Mouse (Mus musculus): ENCODE data around the gene Gpd2.

Gene Gpd2

DNA sequence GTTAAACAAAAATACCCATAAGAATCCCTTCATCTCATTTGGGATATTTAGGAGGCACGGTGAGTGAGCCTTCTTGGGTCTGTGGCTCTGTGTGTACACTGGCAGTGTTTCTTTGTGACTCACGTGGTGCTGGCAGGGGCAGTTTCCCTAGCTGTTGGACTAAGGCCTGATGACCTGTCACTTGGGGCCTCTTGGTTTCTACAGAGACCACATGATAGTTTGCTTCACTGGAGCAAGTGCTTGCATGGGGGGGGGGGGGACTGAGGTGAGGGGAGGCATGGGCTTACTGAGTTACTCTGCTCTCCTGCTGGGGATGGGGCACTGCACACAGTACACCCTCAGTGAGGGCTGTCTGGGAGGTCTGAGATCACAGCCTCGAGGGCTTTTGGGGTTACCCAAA is 64.1 kb downstream of the Gpd2 start:
- no peak for ATAC-seq (ENCODE audit: low TSS enrichment)

GRCm38 (mm10) chr2:57304212-57304611 is 66.8 kb downstream of the Gpd2 start:
- no peak for ATAC-seq (ENCODE audit: low TSS enrichment)

DNA sequence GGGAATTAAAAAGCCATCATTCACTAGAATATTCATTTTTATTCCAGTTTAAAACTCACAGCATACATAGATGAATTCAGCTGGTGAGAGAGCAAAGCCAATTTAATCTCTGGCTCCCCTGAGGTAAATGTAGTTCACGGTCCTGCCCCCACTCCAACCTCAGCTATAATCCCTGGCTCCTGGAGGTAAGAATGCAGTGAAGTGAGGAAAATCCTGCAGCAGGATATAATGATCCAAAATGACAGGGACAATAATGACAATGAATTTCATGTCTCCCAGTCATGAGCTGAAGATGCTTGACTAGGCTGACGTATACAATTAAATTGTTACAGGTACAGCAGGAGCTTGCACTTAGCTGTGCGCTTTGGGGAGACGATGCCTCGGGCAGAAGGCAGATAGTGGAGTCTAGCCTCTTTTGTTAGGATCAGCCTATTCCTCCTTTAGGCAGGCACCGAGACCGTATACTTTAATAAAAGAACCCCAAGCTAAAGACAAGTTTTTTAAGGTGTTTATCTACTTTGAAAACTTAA is 74.9 kb downstream of the Gpd2 start:
- ATAC-seq (ENCODE audit: low TSS enrichment), result no peak

GRCm38 (mm10) chr2:57316055-57316454 is 78.6 kb downstream of the Gpd2 start:
- ATAC-seq (ENCODE audit: low TSS enrichment), result no peak

DNA sequence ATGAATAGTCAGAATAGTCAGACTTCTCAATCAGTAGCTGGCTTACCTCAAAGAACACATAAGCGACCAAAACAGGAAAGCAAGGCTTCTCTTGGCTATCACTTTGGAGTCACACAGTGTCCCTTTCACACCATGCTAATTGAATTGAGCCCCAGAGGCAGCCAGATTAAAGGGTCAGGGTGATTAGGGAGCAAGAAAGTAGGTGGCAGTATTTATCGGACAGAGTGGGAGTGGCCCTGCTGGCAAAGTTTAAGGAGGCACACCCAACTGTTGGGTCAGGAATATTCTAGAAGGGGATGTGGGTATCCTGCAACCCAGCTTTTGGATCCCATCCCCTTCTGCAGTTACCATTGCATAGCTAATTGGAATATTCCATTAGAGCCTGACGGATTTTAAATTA is 80.9 kb downstream of the Gpd2 start:
- no peak for ATAC-seq (ENCODE audit: low TSS enrichment)

- ATAC-seq (ENCODE audit: low TSS enrichment), result no peak
Measured at GRCm38 (mm10) chr2:57326091-57326490, 88.7 kb downstream of the Gpd2 start.

- no peak for ATAC-seq (ENCODE audit: low TSS enrichment)
Measured at GRCm38 (mm10) chr2:57329327-57329726, 91.9 kb downstream of the Gpd2 start.

GRCm38 (mm10) chr2:57330812-57331211 is 93.4 kb downstream of the Gpd2 start:
- ATAC-seq (ENCODE audit: low TSS enrichment), result no peak

DNA sequence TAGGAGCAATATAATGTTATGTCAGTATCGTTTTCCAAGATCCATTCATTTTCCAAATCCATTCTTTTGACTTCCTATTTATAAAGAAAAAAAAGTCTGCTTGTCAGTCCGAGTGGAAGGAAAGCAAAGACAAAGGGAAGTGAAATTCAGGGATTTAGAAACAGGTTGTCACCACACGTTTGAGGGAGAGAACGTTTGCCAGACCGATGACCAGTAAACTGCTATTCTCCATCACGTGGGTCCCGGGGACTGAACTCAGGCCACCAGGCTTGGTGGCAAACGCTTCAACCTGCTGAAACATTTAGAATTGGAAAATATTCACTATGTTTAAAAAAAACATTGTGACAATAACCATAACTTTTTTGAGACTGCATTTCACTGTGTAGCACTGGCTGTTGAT is 93.8 kb downstream of the Gpd2 start:
- no peak for ATAC-seq (ENCODE audit: low TSS enrichment)

GRCm38 (mm10) chr2:57333481-57333880 is 96.0 kb downstream of the Gpd2 start:
- ATAC-seq (ENCODE audit: low TSS enrichment), result no peak

GRCm38 (mm10) chr2:57335397-57335796 is 98.0 kb downstream of the Gpd2 start:
- ATAC-seq (ENCODE audit: low TSS enrichment), result no peak

GRCm38 (mm10) chr2:57338779-57339178 is 101.3 kb downstream of the Gpd2 start:
- ATAC-seq (ENCODE audit: low TSS enrichment), result no peak

DNA sequence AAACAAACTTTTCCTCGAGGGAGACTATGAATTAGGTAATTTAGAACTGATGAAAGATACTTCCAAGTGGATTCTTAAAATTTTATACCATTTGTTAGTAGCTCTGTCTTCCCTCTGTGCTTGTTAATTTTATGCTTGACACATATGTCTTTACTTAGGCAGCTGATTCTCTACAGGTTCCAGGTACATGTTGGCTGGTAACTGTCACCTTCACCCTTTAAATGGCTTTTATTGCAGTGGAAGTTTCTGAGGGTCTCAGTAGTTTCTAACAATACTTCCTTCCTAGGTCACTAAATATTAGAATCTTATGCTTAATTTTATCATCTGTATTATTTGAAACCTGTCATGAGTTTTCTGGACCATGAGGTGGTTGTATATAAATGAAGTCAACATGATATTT is 105.5 kb downstream of the Gpd2 start:
- ATAC-seq (ENCODE audit: low TSS enrichment), result no peak

- no peak for ATAC-seq (ENCODE audit: low TSS enrichment)
Measured at GRCm38 (mm10) chr2:57350615-57351014, 113.2 kb downstream of the Gpd2 start.

DNA sequence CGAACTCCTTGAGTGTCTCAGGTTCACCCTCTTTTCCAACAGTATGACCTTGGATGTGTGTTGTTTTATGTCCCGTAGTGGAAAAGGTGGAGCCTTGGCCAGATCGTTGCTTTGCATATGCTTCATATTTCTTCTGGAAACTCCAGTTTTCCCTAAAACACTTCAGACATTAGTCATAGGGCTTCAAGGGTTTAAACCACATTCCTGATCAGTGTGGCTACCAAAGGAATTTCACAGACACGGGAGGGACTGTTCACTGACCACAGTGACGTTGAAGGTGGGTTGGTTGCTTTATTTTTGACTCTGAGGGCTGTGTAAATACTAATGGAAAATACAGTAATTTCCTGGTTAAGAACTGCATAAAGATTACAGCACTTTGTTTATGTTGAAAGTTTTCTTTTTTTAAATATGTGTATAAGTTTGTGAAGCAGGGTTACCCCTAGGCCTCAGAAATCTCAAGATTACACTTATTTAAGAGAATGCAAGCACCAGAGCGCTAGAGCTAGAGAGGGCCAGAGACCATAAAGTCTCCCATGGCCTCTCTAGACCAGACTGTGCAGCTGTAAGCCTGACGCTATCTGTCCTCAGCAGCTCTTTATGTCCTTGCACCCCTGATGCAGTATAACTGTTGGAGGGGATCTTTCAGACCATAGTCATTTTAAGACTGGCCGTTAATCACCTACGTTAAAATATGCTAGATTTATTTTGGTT is 116.4 kb downstream of the Gpd2 start:
- ATAC-seq (ENCODE audit: low TSS enrichment), result no peak

DNA sequence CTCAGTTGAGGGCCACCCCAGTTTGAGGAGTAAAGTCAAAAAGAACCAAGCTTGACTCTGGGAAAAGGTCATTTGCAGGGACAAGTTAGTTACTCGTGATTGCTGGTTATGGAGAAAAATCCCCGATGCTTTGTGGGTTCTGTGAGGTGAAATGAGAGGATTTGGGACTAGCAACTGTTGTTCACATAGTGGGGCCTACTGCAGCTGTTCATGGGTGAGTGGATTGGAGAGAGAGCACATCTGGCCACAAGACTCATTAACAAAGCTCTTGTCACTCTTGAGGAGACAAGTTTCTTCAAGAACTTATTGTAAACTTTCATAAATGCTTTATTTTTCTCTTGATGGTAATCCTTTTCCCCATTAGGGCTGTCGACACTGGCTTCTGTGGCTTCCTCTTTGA is 117.4 kb downstream of the Gpd2 start:
- no peak for ATAC-seq (ENCODE audit: low TSS enrichment)

GRCm38 (mm10) chr2:57356222-57356822 is 118.9 kb downstream of the Gpd2 start:
- ATAC-seq (ENCODE audit: low TSS enrichment), result no peak

GRCm38 (mm10) chr2:57362503-57362902 is 125.1 kb downstream of the Gpd2 start:
- peak; percentile 70 for ATAC-seq (ENCODE audit: low TSS enrichment)

DNA sequence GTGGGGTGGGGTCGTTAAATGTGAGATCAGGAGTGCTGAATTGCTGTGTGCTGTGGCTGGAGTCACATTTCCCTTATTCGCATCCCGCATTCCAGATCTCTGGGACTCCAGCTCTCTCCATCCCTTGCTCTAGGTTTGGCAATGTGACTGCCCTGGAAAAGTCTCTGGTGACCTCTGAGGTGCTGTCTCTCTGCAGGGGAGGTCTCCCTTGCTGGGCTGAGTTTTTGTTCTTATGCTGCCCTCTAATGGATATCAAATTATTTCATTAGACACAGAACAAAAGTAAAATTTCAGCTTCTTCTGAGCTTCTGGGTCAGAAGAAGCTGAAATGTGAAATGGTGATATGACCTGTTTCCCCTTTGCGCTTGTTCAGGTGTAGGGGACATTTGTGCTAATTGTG is 137.2 kb downstream of the Gpd2 start:
- peak; percentile 38; the same call in 1 of the 2 replicates for ATAC-seq (ENCODE audit: low TSS enrichment)

DNA sequence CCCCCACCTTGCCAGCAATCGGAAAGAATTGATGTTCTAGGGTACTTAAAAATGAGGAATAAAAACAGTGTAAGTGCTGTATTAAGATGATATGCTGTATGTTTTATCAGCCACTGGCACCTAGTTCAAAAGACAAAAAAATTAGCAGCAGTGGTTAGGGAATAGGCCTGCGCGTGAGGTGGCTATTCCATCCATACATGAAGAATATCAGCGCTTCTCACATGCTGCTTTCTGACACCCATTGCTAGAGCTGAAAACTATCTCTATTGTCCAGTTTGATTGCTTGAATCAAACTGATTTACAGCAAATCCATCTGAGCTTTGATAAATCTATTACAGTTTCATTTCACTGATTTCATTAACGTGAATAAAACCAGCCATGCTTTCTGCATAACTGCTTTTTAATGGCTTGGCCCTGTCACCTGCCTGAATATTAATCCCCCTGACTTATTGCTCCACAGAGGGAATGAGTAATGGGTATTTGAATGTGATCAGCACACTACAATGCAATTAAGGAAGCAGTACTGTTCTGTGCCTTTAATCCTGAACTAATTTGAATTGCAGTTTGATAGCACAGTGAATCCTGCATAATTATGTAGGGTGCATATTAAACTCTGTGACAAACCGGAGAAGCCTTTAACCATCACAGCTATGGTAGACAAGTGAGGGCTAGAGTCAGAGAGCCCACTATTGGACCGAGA is 137.9 kb downstream of the Gpd2 start:
- ATAC-seq (ENCODE audit: low TSS enrichment), result no peak

- no peak for ATAC-seq (ENCODE audit: low TSS enrichment)
Measured at GRCm38 (mm10) chr2:57378147-57378889, 140.9 kb downstream of the Gpd2 start.

DNA sequence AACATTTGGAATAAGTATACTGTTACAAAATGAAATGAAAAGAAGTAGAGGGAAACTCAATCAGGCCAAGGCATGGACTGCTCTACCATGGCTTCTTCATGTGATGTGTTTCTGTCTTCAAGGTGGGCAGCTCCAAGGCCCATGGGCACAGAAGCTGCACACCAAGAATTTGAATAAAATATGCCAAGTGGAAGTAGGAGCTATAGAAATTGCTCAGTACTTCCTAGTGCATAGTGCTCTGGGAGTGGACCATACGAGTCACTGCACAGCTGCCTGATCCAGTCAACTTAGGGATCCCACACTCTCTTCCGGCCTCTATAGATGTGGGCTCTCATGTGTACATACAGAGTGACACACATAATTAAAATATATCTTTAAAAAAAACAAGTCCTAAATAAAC is 147.2 kb downstream of the Gpd2 start:
- ATAC-seq (ENCODE audit: low TSS enrichment), result no peak

Data from frontal cortex, adult (tissue).